ENCODE assay signal across 27 mouse cellular contexts in the genomic region with DNA sequence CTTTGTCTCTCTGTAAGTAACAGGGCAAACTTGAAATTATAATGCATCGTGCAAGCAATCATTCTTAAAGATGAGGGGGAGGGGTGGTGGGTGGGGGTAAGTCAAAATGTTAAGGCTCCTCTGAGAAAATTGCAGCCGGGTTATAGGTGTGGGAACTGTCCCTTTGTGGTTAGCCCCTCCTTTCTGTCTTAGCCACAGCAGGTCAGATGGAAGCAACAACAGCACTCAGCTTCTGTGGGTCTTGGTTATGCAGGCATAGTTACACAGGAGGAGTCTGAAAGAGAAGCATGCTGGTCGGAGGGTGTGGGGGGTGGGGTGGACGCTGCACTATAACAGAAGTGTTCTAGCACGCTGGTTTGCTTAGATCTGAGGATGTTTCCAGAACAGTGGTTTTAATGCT. TPM values are rescaled to one million over a fixed set of nuclear protein-coding genes. Genes with fewer than 3 reads are reported as not detected.
DNase-seq lines count a peak whose midpoint lies in the region; ATAC-seq and TF ChIP-seq lines count a peak whose summit lies in the region.
"Had no signal": no experiment of that assay in that cellular context is flagged by ENCODE, and none has a peak within 500 bp of the region (broad histone marks: within the 10 kb centered on the region; RNA-seq: fewer than 3 reads in every experiment).

No protein-coding gene starts in this region.

- WGBS in heart, embryonic 14.5 days: 43% methylated on average over 5 of the region's 5 CpGs
- WGBS in midbrain, embryonic 12.5 days: 41% methylated on average over 5 of the region's 5 CpGs
- WGBS in midbrain, postnatal 0 days: 20% methylated on average over 5 of the region's 5 CpGs
- 47% methylated on average over 5 of the region's 5 CpGs for WGBS in liver, embryonic 12.5 days (ENCODE audit: insufficient replicate concordance)

- peak overlapping the region; percentile 12 to 94; a peak in 3 of 4 replicates for H3K27ac ChIP-seq in heart, embryonic 14.5 days (replicated peaks in 1 of 2; ENCODE audit: control insufficient read depth in 1 of 2, insufficient read depth in 1 of 2, low read depth in 2 of 2, low read length in 2 of 2)
- H3K27ac ChIP-seq in midbrain, embryonic 12.5 days (replicated peaks): 0 out of 2 replicates have a peak overlapping the region, but pooled peaks have one; percentile 20
- H3K27ac ChIP-seq in midbrain, postnatal 0 days (ENCODE audit: low read depth, low read length): no peak overlapping the region
- H3K27ac ChIP-seq in liver, embryonic 12.5 days: no peak overlapping the region
- H3K27ac ChIP-seq: embryonic facial prominence, embryonic 13.5 days; forebrain, embryonic 13.5 days; gastrocnemius, adult 2 months; hindbrain, embryonic 14.5 days; kidney, postnatal 0 days; left cerebral cortex, adult 2 months had no signal

- intact Hi-C loops in heart, postnatal 36 days (cut with DNase I): loop anchor here (5.0 kb wide), 1 partner anchor 45 kb away; no protein-coding TSS in a partner anchor
- intact Hi-C loops in heart, postnatal 14 days (cut with DNase I): no loop called here

- peak overlapping the region; percentile 27; the same call in 1 of the 2 replicates for H3K9ac ChIP-seq in heart, embryonic 14.5 days (ENCODE audit: low read length)
- no peak overlapping the region for H3K9ac ChIP-seq in midbrain, embryonic 12.5 days (replicated peaks)
- no peak overlapping the region for H3K9ac ChIP-seq in midbrain, postnatal 0 days (replicated peaks; ENCODE audit: low read length, poor library complexity, severe bottlenecking)
- H3K9ac ChIP-seq in liver, embryonic 12.5 days: no peak overlapping the region
- H3K9ac ChIP-seq: embryonic facial prominence, embryonic 13.5 days; forebrain, embryonic 13.5 days; hindbrain, embryonic 14.5 days had no signal

- TF ChIP-seq CTCF in midbrain, postnatal 0 days (IDR thresholded peaks at IDR 0.05): no peak

- no peaks in the 10 kb centered on the region for H3K36me3 ChIP-seq in heart, embryonic 14.5 days (ENCODE audit: control insufficient read depth, insufficient read depth, low read length)
- H3K36me3 ChIP-seq in midbrain, embryonic 12.5 days: no peaks in the 10 kb centered on the region
- H3K36me3 ChIP-seq in midbrain, postnatal 0 days (ENCODE audit: insufficient read depth, low read length): no peaks in the 10 kb centered on the region
- H3K36me3 ChIP-seq in liver, embryonic 12.5 days: no peaks in the 10 kb centered on the region
- H3K36me3 ChIP-seq: embryonic facial prominence, embryonic 13.5 days had no signal

- ATAC-seq in heart, embryonic 14.5 days (ENCODE audit: insufficient number of reproducible peaks, insufficient read depth, low FRiP score, low read depth): no peak
- no peak for ATAC-seq in midbrain, embryonic 12.5 days (ENCODE audit: low FRiP score, low read depth)
- ATAC-seq in midbrain, postnatal 0 days (ENCODE audit: low FRiP score): no peak
- no peak for ATAC-seq in liver, embryonic 12.5 days
- ATAC-seq: CD4-positive, CD25-positive, alpha-beta regulatory T cell, adult 4 months; forebrain, embryonic 13.5 days had no signal

- no peak overlapping the region for H3K4me3 ChIP-seq in heart, embryonic 14.5 days (ENCODE audit: control insufficient read depth in 1 of 2, insufficient read depth in 1 of 2, low read depth in 1 of 2, low read length in 2 of 2)
- no peak overlapping the region for H3K4me3 ChIP-seq in midbrain, embryonic 12.5 days
- H3K4me3 ChIP-seq in midbrain, postnatal 0 days (ENCODE audit: low read depth, low read length): no peak overlapping the region
- no peak overlapping the region for H3K4me3 ChIP-seq in liver, embryonic 12.5 days
- H3K4me3 ChIP-seq: embryonic facial prominence, embryonic 13.5 days; erythroblast, embryonic 14.5 days; forebrain, embryonic 13.5 days; gastrocnemius, adult 2 months; left cerebral cortex, adult 2 months had no signal

- DNase-seq in heart, adult 11 months: peak; percentile 55
- DNase-seq in heart, postnatal 36 days: no peak
- DNase-seq in heart, postnatal 14 days: no peak
- no peak for DNase-seq in midbrain, postnatal 0 days (ENCODE audit: low spot score)
- DNase-seq in adrenal gland, postnatal 36 days: no peak
- DNase-seq: adrenal gland, postnatal 14 days; cerebellum, adult 8-10 months; cerebellum, postnatal 36 days; embryo, embryonic 11 days; gastrocnemius, adult 2 months; kidney, adult 2 months; liver; lung, postnatal 4 days; right cerebral cortex, postnatal 25 days; spleen, adult 18-20 months had no signal

- H3K4me2 ChIP-seq in heart, embryonic 14.5 days (ENCODE audit: low read length): no peak overlapping the region
- H3K4me2 ChIP-seq in midbrain, embryonic 12.5 days (replicated peaks): no peak overlapping the region
- no peak overlapping the region for H3K4me2 ChIP-seq in midbrain, postnatal 0 days (ENCODE audit: low read depth, low read length, poor library complexity, severe bottlenecking)
- H3K4me2 ChIP-seq in liver, embryonic 12.5 days: no peak overlapping the region
- H3K4me2 ChIP-seq: embryonic facial prominence, embryonic 13.5 days; forebrain, embryonic 13.5 days; hindbrain, embryonic 14.5 days had no signal

- no peaks in the 10 kb centered on the region for H3K27me3 ChIP-seq in heart, embryonic 14.5 days (ENCODE audit: control insufficient read depth, insufficient read depth, low read length)
- peaks cover 8% of the 10 kb centered on the region; the same call in 1 of the 2 replicates for H3K27me3 ChIP-seq in midbrain, embryonic 12.5 days
- no peaks in the 10 kb centered on the region for H3K27me3 ChIP-seq in midbrain, postnatal 0 days (ENCODE audit: insufficient read depth, low read length)
- H3K27me3 ChIP-seq in liver, embryonic 12.5 days (replicated peaks): no peaks in the 10 kb centered on the region

- peaks cover 19 to 47% of the 10 kb centered on the region in 2 experiments for H3K4me1 ChIP-seq in heart, embryonic 14.5 days (ENCODE audit: control insufficient read depth in 2 of 2, insufficient read depth in 2 of 2, low read length in 2 of 2)
- peaks cover 18% of the 10 kb centered on the region; the same call in 1 of the 2 replicates for H3K4me1 ChIP-seq in midbrain, embryonic 12.5 days
- no peaks in the 10 kb centered on the region for H3K4me1 ChIP-seq in midbrain, postnatal 0 days (ENCODE audit: insufficient read depth, low read length)
- no peaks in the 10 kb centered on the region for H3K4me1 ChIP-seq in liver, embryonic 12.5 days

- no peaks in the 10 kb centered on the region for H3K9me3 ChIP-seq in heart, embryonic 14.5 days (ENCODE audit: control insufficient read depth, low read length)
- no peaks in the 10 kb centered on the region for H3K9me3 ChIP-seq in midbrain, embryonic 12.5 days
- no peaks in the 10 kb centered on the region for H3K9me3 ChIP-seq in midbrain, postnatal 0 days (ENCODE audit: low read length)
- H3K9me3 ChIP-seq in liver, embryonic 12.5 days (replicated peaks): no peaks in the 10 kb centered on the region
- H3K9me3 ChIP-seq: embryonic facial prominence, embryonic 13.5 days; forebrain, embryonic 13.5 days had no signal

RNA-seq across cellular contexts. Expression of a gene that starts 53.5 kb away (rescaled TPM):
- total RNA-seq in heart, postnatal 36 days (2021): not detected
- polyA plus RNA-seq in heart, embryonic 14.5 days (2014; fragmentation: Nextera tagmentation; extraction: Ambion mirVana): 1.0 and 1.8 TPM in 2 replicates
- under 1 TPM in 1 of 2 experiments, not detected in 1; 0.43 TPM for total RNA-seq in heart, postnatal 14 days (2021)
- polyA plus RNA-seq in midbrain, embryonic 12.5 days (2016; fragmentation: Nextera tagmentation; extraction: Ambion mirVana): 0.69 TPM in 1 of 2 replicates, not detected in the other
- 11.2 and 16.3 TPM in 2 replicates for total RNA-seq in midbrain, postnatal 0 days (2014; rRNA removed)
- polyA plus RNA-seq in midbrain, postnatal 0 days (2015; fragmentation: Nextera tagmentation; extraction: Ambion mirVana): 35.2 and 37.7 TPM in 2 replicates
- polyA plus RNA-seq in liver, embryonic 12.5 days (2016; fragmentation: Nextera tagmentation; extraction: Ambion mirVana): 0.18 TPM in 1 of 2 replicates, not detected in the other
- under 1 TPM in 1 of 2 experiments, not detected in 1; 0.46 TPM for total RNA-seq in adrenal gland, postnatal 36 days (2021)
- total RNA-seq: gastrocnemius, adult 2 months had no signal
- polyA plus RNA-seq: CD4-positive, CD25-positive, alpha-beta regulatory T cell, adult 4 months; erythroblast, embryonic 14.5 days; gonadal fat pad, adult 2 months; kidney, postnatal 0 days; thymus, postnatal 0 days had no signal

Comparison
In these comparisons a context has a peak if more than half of its experiments do, and no peak if none do; other contexts are left out.
1. H3K27ac ChIP-seq: peak in heart, embryonic 14.5 days (2 of 2) and midbrain, embryonic 12.5 days (single experiment); none in midbrain, postnatal 0 days (single experiment) and liver, embryonic 12.5 days (single experiment).